Mouse (Mus musculus): Measurements from ENCODE around the gene Olfr90. TPM values are rescaled to one million over a fixed set of nuclear protein-coding genes. Genes with fewer than 3 reads are reported as not detected.
A peak's percentile ranks its signal among the peaks of the same experiment; 100 is the strongest.

The Olfr90 gene
- polyA plus RNA-seq, 1 experiment = not detected

GRCm38 (mm10) chr17:37062101-37062641, 26.1 kb downstream of the Olfr90 start:
- peak; percentile 74 to 77 for DNase-seq (ENCODE audit: extremely low spot score in 1 of 2, low spot score in 1 of 2)

GRCm38 (mm10) chr17:37061435-37061834, 26.9 kb downstream of the Olfr90 start:
- DNase-seq (ENCODE audit: extremely low spot score in 1 of 2, low spot score in 1 of 2) = no peak

- no peak for DNase-seq (ENCODE audit: extremely low spot score in 1 of 2, low spot score in 1 of 2)
These were observed 31.3 kb downstream of the Olfr90 start for GRCm38 (mm10) chr17:37056957-37057356.

- no peak for DNase-seq (ENCODE audit: extremely low spot score in 1 of 2, low spot score in 1 of 2)
These were observed 36.6 kb downstream of the Olfr90 start for GRCm38 (mm10) chr17:37051745-37052144.

GRCm38 (mm10) chr17:37050876-37051275, 37.4 kb downstream of the Olfr90 start:
- DNase-seq (ENCODE audit: extremely low spot score in 1 of 2, low spot score in 1 of 2) = no peak

GRCm38 (mm10) chr17:37050399-37050798, 37.9 kb downstream of the Olfr90 start:
- peak; percentile 89 to 94 for DNase-seq (ENCODE audit: extremely low spot score in 1 of 2, low spot score in 1 of 2)

- peak in 1 of 2 experiments; percentile 90 for DNase-seq (ENCODE audit: extremely low spot score in 1 of 2, low spot score in 1 of 2)
These were observed 38.6 kb downstream of the Olfr90 start for GRCm38 (mm10) chr17:37049570-37050310.

- DNase-seq (ENCODE audit: extremely low spot score in 1 of 2, low spot score in 1 of 2) = no peak
These were observed 39.9 kb downstream of the Olfr90 start for GRCm38 (mm10) chr17:37048383-37048782.

GRCm38 (mm10) chr17:37047981-37048380, 40.3 kb downstream of the Olfr90 start:
- no peak for DNase-seq (ENCODE audit: extremely low spot score in 1 of 2, low spot score in 1 of 2)

GRCm38 (mm10) chr17:37047332-37047976, 40.8 kb downstream of the Olfr90 start:
- no peak for DNase-seq (ENCODE audit: extremely low spot score in 1 of 2, low spot score in 1 of 2)

GRCm38 (mm10) chr17:37046312-37047112, 41.8 kb downstream of the Olfr90 start:
- DNase-seq (ENCODE audit: extremely low spot score in 1 of 2, low spot score in 1 of 2) = peak in 1 of 2 experiments; percentile 63

- DNase-seq (ENCODE audit: extremely low spot score in 1 of 2, low spot score in 1 of 2) = peak in 1 of 2 experiments; percentile 83
These were observed 42.5 kb downstream of the Olfr90 start, which contains the start of gene Gabbr1 for GRCm38 (mm10) chr17:37045611-37046311. TSS of gene Gabbr1 (plus strand) at chr17:37045966.

GRCm38 (mm10) chr17:37044651-37045244, 43.6 kb downstream of the Olfr90 start:
- no peak for DNase-seq (ENCODE audit: extremely low spot score in 1 of 2, low spot score in 1 of 2)

GRCm38 (mm10) chr17:37039127-37039894, 49.0 kb downstream of the Olfr90 start:
- no peak for DNase-seq (ENCODE audit: extremely low spot score in 1 of 2, low spot score in 1 of 2)

Other genes starting within 250 kb of the Olfr90 start
- gene Trim15, start 221.3 kb downstream of the Olfr90 start, polyA plus RNA-seq (2012; rRNA removed) = 0.04 and 0.08 TPM in 2 replicates
- 0.06 and 0.08 TPM in 2 replicates for gene Trim10, start 218.9 kb downstream of the Olfr90 start, polyA plus RNA-seq (2012; rRNA removed)
- 0.22 and 0.29 TPM in 2 replicates for gene Trim40, start 198.4 kb downstream of the Olfr90 start, polyA plus RNA-seq (2012; rRNA removed)
- not detected in 2 replicates for gene Trim31, start 190.4 kb downstream of the Olfr90 start, polyA plus RNA-seq (2012; rRNA removed)
- gene Rnf39, start 145.6 kb downstream of the Olfr90 start, polyA plus RNA-seq (2012; rRNA removed) = 4.0 and 5.1 TPM in 2 replicates
- 186 and 189 TPM in 2 replicates for gene Ppp1r11, start 136.8 kb downstream of the Olfr90 start, polyA plus RNA-seq (2012; rRNA removed)
- 36.4 and 42.2 TPM in 2 replicates for gene Znrd1, start 129.9 kb downstream of the Olfr90 start, polyA plus RNA-seq (2012; rRNA removed)
- 6.0 and 6.9 TPM in 2 replicates for gene Znrd1as, start 129.9 kb downstream of the Olfr90 start, polyA plus RNA-seq (2012; rRNA removed)
- 0.42 and 1.1 TPM in 2 replicates for gene 2410137M14Rik, start 107.3 kb downstream of the Olfr90 start, polyA plus RNA-seq (2012; rRNA removed)
- gene H2-M5, start 99.0 kb downstream of the Olfr90 start, polyA plus RNA-seq (2012; rRNA removed) = 2.8 and 3.3 TPM in 2 replicates
- 30.3 and 40.6 TPM in 2 replicates for gene Zfp57, start 87.3 kb downstream of the Olfr90 start, polyA plus RNA-seq (2012; rRNA removed)
- 43.8 and 54.7 TPM in 2 replicates for gene Mog, start 65.1 kb downstream of the Olfr90 start, polyA plus RNA-seq (2012; rRNA removed)
- 430 and 435 TPM in 2 replicates for gene Gabbr1, start 42.5 kb downstream of the Olfr90 start, polyA plus RNA-seq (2012; rRNA removed)
- gene Olfr91, start 9.8 kb upstream of the Olfr90 start, polyA plus RNA-seq (2012; rRNA removed) = not detected in 2 replicates
- not detected in 2 replicates for gene Olfr92, start 31.6 kb upstream of the Olfr90 start, polyA plus RNA-seq (2012; rRNA removed)
- gene Olfr93, start 73.0 kb upstream of the Olfr90 start, polyA plus RNA-seq (2012; rRNA removed) = not detected in 2 replicates
- not detected in 2 replicates for gene Ubd, start 105.4 kb upstream of the Olfr90 start, polyA plus RNA-seq (2012; rRNA removed)
- gene Olfr94, start 112.5 kb upstream of the Olfr90 start, polyA plus RNA-seq (2012; rRNA removed) = not detected in 2 replicates
- gene Olfr95, start 124.6 kb upstream of the Olfr90 start, polyA plus RNA-seq (2012; rRNA removed) = not detected in 2 replicates
- gene Olfr96, start 131.6 kb upstream of the Olfr90 start, polyA plus RNA-seq (2012; rRNA removed) = not detected in 2 replicates
- not detected in 2 replicates for gene Olfr97, start 148.8 kb upstream of the Olfr90 start, polyA plus RNA-seq (2012; rRNA removed)
- gene Olfr98, start 175.2 kb upstream of the Olfr90 start, polyA plus RNA-seq (2012; rRNA removed) = not detected in 2 replicates
- 2.4 and 3.0 TPM in 2 replicates for gene H2-M3, start 181.7 kb upstream of the Olfr90 start, polyA plus RNA-seq (2012; rRNA removed)
- 0.08 TPM in 1 of 2 replicates, not detected in the other for gene Olfr99, start 195.0 kb upstream of the Olfr90 start, polyA plus RNA-seq (2012; rRNA removed)
- 0.23 TPM in 1 of 2 replicates, not detected in the other for gene Olfr101, start 215.8 kb upstream of the Olfr90 start, polyA plus RNA-seq (2012; rRNA removed)
- gene Olfr102, start 228.6 kb upstream of the Olfr90 start, polyA plus RNA-seq (2012; rRNA removed) = 0.08 TPM in 1 of 2 replicates, not detected in the other